Mouse (Mus musculus) thymus, adult 18-20 months (tissue): ENCODE results near the gene BC025920.
A peak's percentile ranks its signal among the peaks of the same experiment; 100 is the strongest.

Experiments used
- DNase-seq, 2 experiments: peaks; one replicate each; pipeline ENCODE4 v3.0.0; 2022; ENCODE audit warnings: mixed read lengths in 2 of 2

Gene BC025920

GRCm38 (mm10) chr10:81574081-81575056 is 31.7 kb upstream of the BC025920 start, which contains the start of gene Tle2:
Tle2 (plus strand) TSS chr10:81574561.
- no peak for DNase-seq

GRCm38 (mm10) chr10:81575208-81575631 is 30.9 kb upstream of the BC025920 start:
- peak in 1 of 2 experiments; percentile 40 for DNase-seq

GRCm38 (mm10) chr10:81575695-81576094 is 30.4 kb upstream of the BC025920 start:
- no peak for DNase-seq

- no peak for DNase-seq
Measured at GRCm38 (mm10) chr10:81579967-81580366, 26.1 kb upstream of the BC025920 start.

- DNase-seq = no peak
Measured at GRCm38 (mm10) chr10:81580441-81581070, 25.5 kb upstream of the BC025920 start.

GRCm38 (mm10) chr10:81583347-81583746 is 22.7 kb upstream of the BC025920 start:
- DNase-seq = no peak

GRCm38 (mm10) chr10:81588739-81589138 is 17.3 kb upstream of the BC025920 start:
- DNase-seq = no peak

GRCm38 (mm10) chr10:81591846-81592245 is 14.2 kb upstream of the BC025920 start:
- DNase-seq = no peak

GRCm38 (mm10) chr10:81592631-81593030 is 13.4 kb upstream of the BC025920 start:
- no peak for DNase-seq

GRCm38 (mm10) chr10:81593223-81593622 is 12.8 kb upstream of the BC025920 start:
- DNase-seq = no peak

GRCm38 (mm10) chr10:81593935-81594334 is 12.1 kb upstream of the BC025920 start:
- DNase-seq = no peak

- no peak for DNase-seq
Measured at GRCm38 (mm10) chr10:81595599-81595998, 10.5 kb upstream of the BC025920 start.

- no peak for DNase-seq
Measured at GRCm38 (mm10) chr10:81596611-81597010, 9.5 kb upstream of the BC025920 start.

GRCm38 (mm10) chr10:81597137-81597950 is 8.7 kb upstream of the BC025920 start:
- DNase-seq = peak in 1 of 2 experiments; percentile 67

- DNase-seq = no peak
Measured at GRCm38 (mm10) chr10:81598342-81598741, 7.7 kb upstream of the BC025920 start.

- DNase-seq = no peak
Measured at GRCm38 (mm10) chr10:81598871-81599270, 7.2 kb upstream of the BC025920 start.

- peak in 1 of 2 experiments; percentile 47 for DNase-seq
Measured at GRCm38 (mm10) chr10:81599630-81600029, 6.4 kb upstream of the BC025920 start.

- DNase-seq = no peak
Measured at GRCm38 (mm10) chr10:81600096-81600495, 6.0 kb upstream of the BC025920 start.

GRCm38 (mm10) chr10:81600738-81601203 is 5.3 kb upstream of the BC025920 start, which contains the start of gene Tle6:
Tle6 (minus strand) TSS chr10:81601073.
- DNase-seq = peak; percentile 88 to 95

- no peak for DNase-seq
Measured at GRCm38 (mm10) chr10:81601396-81601905, 4.6 kb upstream of the BC025920 start.

- peak in 1 of 2 experiments; percentile 52 for DNase-seq
Measured at GRCm38 (mm10) chr10:81602741-81603151, 3.3 kb upstream of the BC025920 start.
